16 mouse cellular contexts compared by ENCODE assay signal in genomic region chr5:114462067-114463040, GRCm38 (mm10). TPM values are rescaled to one million over a fixed set of nuclear protein-coding genes. Genes with fewer than 3 reads are reported as not detected.
DNase-seq lines count a peak whose midpoint lies in the region; TF ChIP-seq lines count a peak whose summit lies in the region.
"Had no signal": no experiment of that assay in that cellular context is flagged by ENCODE, and none has a peak within 500 bp of the region (broad histone marks: within the 10 kb centered on the region; RNA-seq: fewer than 3 reads in every experiment).

No protein-coding gene starts in this region.

- no peak overlapping the region for H3K4me3 ChIP-seq in kidney, adult 2 months (ENCODE audit: insufficient read depth, low read depth, low read length)
- H3K4me3 ChIP-seq: forebrain, embryonic 13.5 days; hindbrain, embryonic 12.5 days; left cerebral cortex, adult 2 months; midbrain, embryonic 12.5 days; neural tube, embryonic 12.5 days had no signal

- H3K27ac ChIP-seq in kidney, adult 2 months (ENCODE audit: insufficient read depth, low read depth, low read length), result peak overlapping the region; percentile 6; the same call in 1 of the 2 replicates
- H3K27ac ChIP-seq: forebrain, embryonic 13.5 days; hindbrain, embryonic 12.5 days; kidney, postnatal 0 days; left cerebral cortex, adult 2 months; midbrain, embryonic 12.5 days; neural tube, embryonic 12.5 days had no signal

- no peak for TF ChIP-seq CTCF in kidney, adult 2 months (conservative IDR thresholded peaks at IDR 0.05; ENCODE audit: insufficient read depth, insufficient read length, low read depth, low read length)

- no peaks in the 10 kb centered on the region for H3K4me1 ChIP-seq in kidney, adult 2 months (ENCODE audit: control insufficient read depth, insufficient read depth, low read length)

- H3K27me3 ChIP-seq in kidney, adult 2 months (replicated peaks; ENCODE audit: control insufficient read depth, insufficient read depth, low read length), result no peaks in the 10 kb centered on the region
- H3K27me3 ChIP-seq: neural tube, embryonic 12.5 days had no signal

- no peaks in the 10 kb centered on the region for H3K36me3 ChIP-seq in kidney, adult 2 months (ENCODE audit: control insufficient read depth, insufficient read depth, low read length)
- H3K36me3 ChIP-seq: hindbrain, embryonic 12.5 days; midbrain, embryonic 12.5 days; neural tube, embryonic 12.5 days had no signal

- DNase-seq in kidney, adult 2 months, result peak; percentile 80
- DNase-seq in kidney, postnatal 4 days, result no peak
- DNase-seq in adrenal gland, adult 2 months, result peak; percentile 85
- DNase-seq in adrenal gland, postnatal 36 days, result peak; percentile 75 to 78
- peak; percentile 72 for DNase-seq in kidney, adult 9 months
- no peak for DNase-seq in spleen, postnatal 14 days (ENCODE audit: low spot score in 2 of 2)
- DNase-seq in lung, postnatal 14 days, result no peak
- DNase-seq: cerebellum, postnatal 36 days; gastrocnemius, postnatal 14 days; retina, postnatal 1 day had no signal

- no peak for TF ChIP-seq POLR2A in kidney, adult 2 months (IDR thresholded peaks at IDR 0.05; ENCODE audit: low read depth, low read length)

- WGBS in kidney, adult 2 months, result 77% methylated on average over 24 of the region's 24 CpGs

RNA-seq across cellular contexts. Expression of gene Mvk, which starts 18.3 kb away (rescaled TPM):
- polyA plus RNA-seq in kidney, adult 2 months (2012; rRNA removed), result 25.2 and 27.0 TPM in 2 replicates
- 10 to 100 TPM; 32.6 to 34.0 TPM for total RNA-seq in adrenal gland, adult 2 months (2021)
- polyA plus RNA-seq in adrenal gland, adult 2 months (2012; rRNA removed), result 60.4 and 73.3 TPM in 2 replicates
- 10 to 100 TPM; 35.9 to 40.7 TPM for total RNA-seq in adrenal gland, postnatal 36 days (2021)

RNA-seq across cellular contexts. Expression of gene Mmab, which starts 18.5 kb away (rescaled TPM):
- 16.9 and 18.7 TPM in 2 replicates for polyA plus RNA-seq in kidney, adult 2 months (2012; rRNA removed)
- 10 to 100 TPM; 21.2 to 23.1 TPM for total RNA-seq in adrenal gland, adult 2 months (2021)
- polyA plus RNA-seq in adrenal gland, adult 2 months (2012; rRNA removed), result 27.4 and 37.4 TPM in 2 replicates
- total RNA-seq in adrenal gland, postnatal 36 days (2021), result 10 to 100 TPM; 20.4 to 21.6 TPM

Comparison
In these comparisons a context has a peak if more than half of its experiments do, and no peak if none do; other contexts are left out.
1. DNase-seq: peak in kidney, adult 2 months (single experiment), adrenal gland, adult 2 months (single experiment), adrenal gland, postnatal 36 days (2 of 2) and kidney, adult 9 months (single experiment); none in kidney, postnatal 4 days (0 of 2), spleen, postnatal 14 days (0 of 2) and lung, postnatal 14 days (single experiment).